Comparison of ENCODE assay signal across 33 mouse cellular contexts in the genomic region with DNA sequence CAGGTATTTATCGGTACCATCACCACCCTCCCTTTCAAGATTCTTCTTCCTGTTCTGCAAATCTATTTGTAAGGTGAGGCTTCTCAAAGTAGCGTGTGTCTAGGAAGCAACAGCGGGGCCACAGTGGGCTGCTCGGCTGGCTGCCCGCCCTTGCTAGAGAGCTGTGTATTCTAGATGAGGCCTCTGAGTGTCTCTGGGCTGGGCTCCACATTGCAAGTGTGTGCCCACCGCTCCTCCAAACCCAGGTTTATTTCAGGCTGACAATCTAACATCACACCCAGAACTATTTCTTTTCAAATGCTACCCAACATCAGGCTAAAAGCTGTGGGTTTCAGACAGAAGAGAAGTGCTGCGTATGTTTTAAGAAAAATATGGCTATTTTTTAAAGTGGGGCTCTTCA. TPM values are rescaled to one million over a fixed set of nuclear protein-coding genes. Genes with fewer than 3 reads are reported as not detected.
DNase-seq lines count a peak whose midpoint lies in the region; TF ChIP-seq lines count a peak whose summit lies in the region.
"Had no signal": no experiment of that assay in that cellular context is flagged by ENCODE, and none has a peak within 500 bp of the region (broad histone marks: within the 10 kb centered on the region; RNA-seq: fewer than 3 reads in every experiment).

No protein-coding gene starts in this region.

- intact Hi-C loops in gastrocnemius, adult 2 months (cut with DNase I) = no loop called here
- intact Hi-C loops in gastrocnemius, postnatal 36 days (cut with DNase I) = no loop called here

- H3K4me3 ChIP-seq in gastrocnemius, adult 2 months = no peak overlapping the region
- H3K4me3 ChIP-seq in layer of hippocampus, adult 2 months = no peak overlapping the region
- H3K4me3 ChIP-seq: embryonic facial prominence, embryonic 10.5 days; embryonic facial prominence, embryonic 15.5 days; forebrain, embryonic 12.5 days; hindbrain, embryonic 10.5 days; hindbrain, embryonic 15.5 days; intestine, embryonic 15.5 days; limb, embryonic 10.5 days; limb, embryonic 15.5 days; liver, embryonic 13.5 days; megakaryocyte, embryonic 14.5 days; midbrain, embryonic 12.5 days; myocyte; neural tube, embryonic 12.5 days; stomach, embryonic 15.5 days had no signal

- TF ChIP-seq CTCF in gastrocnemius, adult 2 months (IDR thresholded peaks at IDR 0.05) = no peak
- TF ChIP-seq CTCF in layer of hippocampus, adult 2 months (conservative IDR thresholded peaks at IDR 0.05) = no peak

- no peak for DNase-seq in gastrocnemius, adult 2 months
- DNase-seq in gastrocnemius, postnatal 36 days = no peak
- DNase-seq in layer of hippocampus, adult 2 months (ENCODE audit: low spot score in 2 of 2) = no peak
- DNase-seq in layer of hippocampus, postnatal 14 days (ENCODE audit: low spot score in 2 of 2) = no peak
- peak; percentile 36 for DNase-seq in right cerebral cortex, postnatal 14 days
- DNase-seq in right cerebral cortex, adult 18-20 months = no peak
- peak; percentile 13 to 25 for DNase-seq in right cerebral cortex, postnatal 36 days (ENCODE audit: low spot score in 2 of 2)
- DNase-seq in retina, postnatal 1 day = no peak
- DNase-seq: cerebellum, adult 11-12 months; cerebellum, postnatal 10 days; forebrain, postnatal 0 days; layer of hippocampus, postnatal 36 days; liver, embryonic 13.5 days; lung, adult 18-20 months; lung, postnatal 4 days had no signal

- peak overlapping the region; percentile 85 for H3K27ac ChIP-seq in gastrocnemius, adult 2 months
- H3K27ac ChIP-seq in layer of hippocampus, adult 2 months = peak overlapping the region; percentile 36; the same call in 1 of the 2 replicates
- H3K27ac ChIP-seq: embryonic facial prominence, embryonic 10.5 days; embryonic facial prominence, embryonic 15.5 days; forebrain, embryonic 12.5 days; hindbrain, embryonic 10.5 days; hindbrain, embryonic 15.5 days; intestine, embryonic 15.5 days; limb, embryonic 10.5 days; limb, embryonic 15.5 days; liver, embryonic 13.5 days; midbrain, embryonic 12.5 days; neural tube, embryonic 12.5 days; stomach, embryonic 15.5 days had no signal

RNA-seq across cellular contexts. Expression of gene Gm10190, which starts 52.8 kb away (rescaled TPM):
- total RNA-seq in gastrocnemius, adult 2 months (2021) = not detected
- total RNA-seq in gastrocnemius, postnatal 36 days (2021) = not detected
- total RNA-seq in layer of hippocampus, adult 2 months (2021) = 1 to 10 TPM in 1 of 2 experiments, not detected in 1; 1.5 TPM
- 1 to 10 TPM; 1.3 to 2.1 TPM for total RNA-seq in layer of hippocampus, postnatal 14 days (2021)
- total RNA-seq: common myeloid progenitor, adult 5-6 weeks; forebrain, postnatal 0 days; gastrocnemius, adult 8-10 months; heart, postnatal 14 days; MEL; midbrain, postnatal 0 days had no signal

RNA-seq across cellular contexts. Expression of gene Sos1, which starts 54.1 kb away (rescaled TPM):
- 10 to 100 TPM; 14.1 to 18.2 TPM for total RNA-seq in gastrocnemius, adult 2 months (2021)
- 10 to 100 TPM; 13.6 to 14.3 TPM for total RNA-seq in gastrocnemius, postnatal 36 days (2021)
- total RNA-seq in layer of hippocampus, adult 2 months (2021) = 10 to 100 TPM; 35.2 to 36.8 TPM
- total RNA-seq in layer of hippocampus, postnatal 14 days (2021) = 10 to 100 TPM; 37.3 to 38.9 TPM

Comparison
In these comparisons a context has a peak if more than half of its experiments do, and no peak if none do; other contexts are left out.
1. DNase-seq: peak in right cerebral cortex, postnatal 14 days (single experiment) and right cerebral cortex, postnatal 36 days (2 of 2); none in gastrocnemius, adult 2 months (single experiment), gastrocnemius, postnatal 36 days (0 of 2), layer of hippocampus, adult 2 months (0 of 2), layer of hippocampus, postnatal 14 days (0 of 2), right cerebral cortex, adult 18-20 months (single experiment) and retina, postnatal 1 day (single experiment).